Mouse (Mus musculus) neural tube, embryonic 15.5 days (tissue): ENCODE measurements around the gene Tenm2. TPM values are rescaled to one million over a fixed set of nuclear protein-coding genes. Genes with fewer than 3 reads are reported as not detected.

ENCODE experiments used
- ATAC-seq: fragments of 200-750 bp; cut with Nextera tagmentation; 2 replicates; pipeline ENCODE4 v1.8.0; 2017; ENCODE audit warnings: mild to moderate bottlenecking, moderate TSS enrichment, moderate library complexity; ENCODE audit not compliant: low FRiP score
- H3K27ac ChIP-seq: fragments of 300-500 bp; sonication (generic); replicated peaks from 2 replicates; pipeline ENCODE4 v1.5.1; 2015; ENCODE audit warnings: mild to moderate bottlenecking, inconsistent platforms
- H3K27me3 ChIP-seq: fragments of 300-500 bp; sonication (generic); replicated peaks from 2 replicates; pipeline ENCODE4 v1.6.1; 2015; ENCODE audit warnings: inconsistent platforms
- H3K36me3 ChIP-seq: fragments of 300-500 bp; sonication (generic); 2 replicates; pipeline ENCODE4 v1.6.1; 2015; ENCODE audit warnings: inconsistent platforms
- H3K4me1 ChIP-seq: fragments of 300-500 bp; sonication (generic); 2 replicates; pipeline ENCODE4 v1.6.1; 2015; ENCODE audit warnings: inconsistent platforms
- H3K4me2 ChIP-seq: fragments of 300-500 bp; sonication (generic); 2 replicates; pipeline ENCODE4 v1.6.1; 2015; ENCODE audit warnings: inconsistent platforms, mild to moderate bottlenecking, moderate library complexity
- H3K4me3 ChIP-seq: fragments of 300-500 bp; sonication (generic); replicated peaks from 2 replicates; pipeline ENCODE4 v1.5.1; 2015; ENCODE audit warnings: mild to moderate bottlenecking, inconsistent platforms
- H3K9ac ChIP-seq: fragments of 300-500 bp; sonication (generic); replicated peaks from 2 replicates; pipeline ENCODE4 v1.6.1; 2015; ENCODE audit warnings: mild to moderate bottlenecking, inconsistent platforms
- H3K9me3 ChIP-seq: fragments of 300-500 bp; sonication (generic); replicated peaks from 2 replicates; pipeline ENCODE4 v1.6.1; 2016; ENCODE audit warnings: inconsistent platforms
- WGBS: fragments of 180-500 bp; shearing (Covaris S2); methylation state at CpG from one replicate; pipeline ENCODE4 v1.1.7; 2015; ENCODE audit warnings: mixed read lengths; 5-methylcytosine and 5-hydroxymethylcytosine counted together
- polyA plus RNA-seq: library from polyadenylated mRNA; unstranded; fragments of >200 nt; fragmentation: Nextera tagmentation; extraction: Ambion mirVana; gene quantifications from 2 replicates; pipeline ENCODE4 v1.2.1, GENCODE M21; 2015

The Tenm2 gene
- polyA plus RNA-seq, 1 experiment from 2014 or later: 34.7 TPM

DNA sequence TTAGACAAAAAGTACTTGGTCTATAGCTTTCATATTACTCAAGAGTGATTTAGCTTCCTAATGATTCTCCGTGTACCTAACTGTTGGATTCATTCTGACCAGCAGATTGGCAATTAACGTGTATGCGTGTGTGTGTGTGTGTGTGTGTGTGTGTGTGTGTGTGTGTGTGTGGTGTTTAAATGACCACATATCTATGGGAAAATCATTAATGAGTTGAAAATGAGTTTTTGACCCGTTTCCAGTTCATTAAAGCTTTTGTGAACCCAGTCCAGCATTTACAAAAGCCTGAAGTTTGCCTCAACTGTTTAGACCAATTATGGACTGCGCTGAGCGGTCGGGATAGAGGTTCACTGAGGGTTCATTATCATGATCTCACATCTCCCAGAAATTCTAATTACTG is 1181.4 kb downstream of the Tenm2 start:
- H3K9me3 ChIP-seq: no peaks in the 10 kb centered on the region

DNA sequence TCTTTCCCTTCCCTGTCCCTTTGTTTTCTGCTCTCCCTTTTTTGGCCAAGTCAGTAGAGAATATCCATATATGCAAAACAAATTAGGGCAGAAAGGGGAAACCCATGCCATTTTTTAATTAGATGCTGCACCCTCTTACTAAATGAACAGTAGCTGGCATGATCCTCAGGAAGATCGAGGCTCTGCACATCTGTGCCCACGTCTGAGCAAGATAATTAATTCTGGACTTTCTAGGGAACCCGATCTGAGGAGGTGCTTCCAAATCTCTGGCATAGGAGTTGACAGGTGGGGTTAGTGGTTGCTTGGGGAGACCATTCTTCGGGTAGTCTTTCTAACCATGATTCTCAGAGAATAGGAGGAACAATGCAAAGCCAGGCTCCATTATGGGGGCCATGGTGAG is 1182.3 kb downstream of the Tenm2 start:
- 44% methylated on average over 4 of the region's 4 CpGs for WGBS
- no peak overlapping the region for H3K27ac ChIP-seq
- no peak for ATAC-seq
- H3K4me3 ChIP-seq: no peak overlapping the region
- H3K9me3 ChIP-seq: no peaks in the 10 kb centered on the region
- no peak overlapping the region for H3K9ac ChIP-seq
- 0 out of 2 replicates have a peak, but pooled peaks cover 3% of the 10 kb centered on the region for H3K36me3 ChIP-seq
- H3K27me3 ChIP-seq: no peaks in the 10 kb centered on the region
- no peaks in the 10 kb centered on the region for H3K4me1 ChIP-seq
- H3K4me2 ChIP-seq: no peak overlapping the region

More for the DNA sequence above, 1181.4 kb downstream of the Tenm2 start:
- no peak for ATAC-seq
- Histone ChIP-seq H3K4me2 (no peak overlapping the region), H3K4me1 (no peaks in the 10 kb centered on the region), H3K9ac (no peak overlapping the region), H3K4me3 (no peak overlapping the region), H3K27me3 (no peaks in the 10 kb centered on the region), H3K36me3 (0 out of 2 replicates have a peak, but pooled peaks cover 3% of the 10 kb centered on the region), H3K27ac (no peak overlapping the region)
- WGBS: 49% methylated on average over 7 of the region's 7 CpGs

DNA sequence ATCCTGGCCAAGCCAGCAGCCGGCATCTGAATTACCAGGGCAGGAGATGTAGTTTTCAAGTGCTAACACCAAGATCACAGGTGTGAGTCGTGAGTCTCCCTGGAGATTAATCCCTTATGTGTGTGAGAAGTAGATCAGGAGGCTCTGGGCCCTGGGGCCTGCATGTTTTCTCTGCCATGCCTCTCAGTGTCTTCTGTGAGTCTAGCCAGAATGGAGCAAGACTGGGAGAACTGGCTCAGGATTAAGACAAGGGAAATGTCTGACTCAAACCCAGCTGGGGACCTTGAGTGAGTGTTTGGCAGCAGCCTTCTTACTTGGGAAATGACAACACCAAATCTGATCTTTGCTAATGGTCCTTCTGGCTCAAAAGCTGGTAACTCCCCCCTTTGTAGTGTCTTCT is 1183.2 kb downstream of the Tenm2 start:
- WGBS: 85% methylated on average over 2 of the region's 2 CpGs
- no peak for ATAC-seq

GRCm38 (mm10) chr11:36052091-36052490 is 1183.7 kb downstream of the Tenm2 start:
- H3K4me2 ChIP-seq: no peak overlapping the region
- no peak for ATAC-seq
- H3K9ac ChIP-seq: no peak overlapping the region
- H3K36me3 ChIP-seq: peaks cover 7% of the 10 kb centered on the region; the same call in 1 of the 2 replicates
- no peaks in the 10 kb centered on the region for H3K27me3 ChIP-seq
- no peak overlapping the region for H3K4me3 ChIP-seq
- no peak overlapping the region for H3K27ac ChIP-seq
- H3K9me3 ChIP-seq: no peaks in the 10 kb centered on the region
- H3K4me1 ChIP-seq: no peaks in the 10 kb centered on the region
- 92% methylated on average over 1 of the region's 1 CpGs for WGBS

More for the DNA sequence above, 1183.2 kb downstream of the Tenm2 start:
- Histone ChIP-seq H3K36me3 (0 out of 2 replicates have a peak, but pooled peaks cover 3% of the 10 kb centered on the region), H3K9me3 (no peaks in the 10 kb centered on the region), H3K9ac (no peak overlapping the region), H3K4me1 (no peaks in the 10 kb centered on the region), H3K27ac (no peak overlapping the region), H3K4me3 (no peak overlapping the region), H3K27me3 (no peaks in the 10 kb centered on the region), H3K4me2 (no peak overlapping the region)

DNA sequence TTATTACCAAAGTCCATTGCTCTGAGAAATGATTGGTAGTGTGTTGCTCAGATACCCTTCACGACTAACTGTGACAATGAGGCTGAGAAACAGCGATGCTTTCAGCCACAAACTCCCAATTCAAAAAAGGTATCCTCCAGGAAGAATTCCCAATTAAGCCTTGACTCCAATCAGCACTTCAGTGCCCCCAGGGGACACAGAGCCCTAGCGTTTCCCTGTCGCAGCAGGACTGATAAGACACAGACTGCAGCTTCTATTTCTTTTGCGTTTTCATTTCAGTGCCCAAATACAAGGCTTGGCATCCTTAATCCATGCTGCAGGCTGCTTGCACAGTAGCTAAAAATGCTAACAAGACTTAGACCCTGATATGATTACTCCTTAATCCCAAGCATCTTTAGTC is 1186.2 kb downstream of the Tenm2 start:
- peaks cover 7% of the 10 kb centered on the region; the same call in 1 of the 2 replicates for H3K4me1 ChIP-seq
- H3K27me3 ChIP-seq: no peaks in the 10 kb centered on the region
- H3K36me3 ChIP-seq: peaks cover 10% of the 10 kb centered on the region; the same call in 1 of the 2 replicates
- 0 out of 2 replicates have a peak overlapping the region, but pooled peaks have one; percentile 18 for H3K27ac ChIP-seq
- no peak overlapping the region for H3K4me3 ChIP-seq
- H3K9me3 ChIP-seq: no peaks in the 10 kb centered on the region
- ATAC-seq: no peak
- WGBS: 23% methylated on average over 5 of the region's 5 CpGs
- no peak overlapping the region for H3K4me2 ChIP-seq
- H3K9ac ChIP-seq: no peak overlapping the region; the same call in 1 of the 2 replicates

GRCm38 (mm10) chr11:36045681-36046276 is 1190.0 kb downstream of the Tenm2 start:
- peak; percentile 51; the same call in 1 of the 2 replicates for ATAC-seq
- peak overlapping the region; percentile 27; the same call in 1 of the 2 replicates for H3K9ac ChIP-seq
- peak overlapping the region; percentile 54 for H3K4me2 ChIP-seq
- whole genome bisulfite sequencing: 1% methylated on average over 13 of the region's 13 CpGs
- H3K27ac ChIP-seq: 0 out of 2 replicates have a peak overlapping the region, but pooled peaks have one; percentile 25
- H3K27me3 ChIP-seq: no peaks in the 10 kb centered on the region; the same call in 1 of the 2 replicates
- H3K36me3 ChIP-seq: peaks cover 7% of the 10 kb centered on the region; the same call in 1 of the 2 replicates
- peaks cover 7% of the 10 kb centered on the region; the same call in 1 of the 2 replicates for H3K4me1 ChIP-seq
- peak overlapping the region; percentile 38 for H3K4me3 ChIP-seq
- H3K9me3 ChIP-seq: no peaks in the 10 kb centered on the region

- Histone ChIP-seq H3K27ac (no peak overlapping the region), H3K4me3 (no peak overlapping the region), H3K27me3 (no peaks in the 10 kb centered on the region; the same call in 1 of the 2 replicates), H3K9me3 (no peaks in the 10 kb centered on the region), H3K9ac (no peak overlapping the region), H3K4me2 (no peak overlapping the region), H3K36me3 (0 out of 2 replicates have a peak, but pooled peaks cover 5% of the 10 kb centered on the region), H3K4me1 (peaks cover 13% of the 10 kb centered on the region)
- WGBS: 86% methylated on average over 13 of the region's 13 CpGs
- ATAC-seq: no peak
Observed at GRCm38 (mm10) chr11:36041411-36041810, 1194.4 kb downstream of the Tenm2 start.

- H3K36me3 ChIP-seq: 0 out of 2 replicates have a peak, but pooled peaks cover 5% of the 10 kb centered on the region
- H3K9ac ChIP-seq: no peak overlapping the region
- no peaks in the 10 kb centered on the region for H3K9me3 ChIP-seq
- 57% methylated on average over 10 of the region's 10 CpGs for WGBS
- no peak overlapping the region for H3K4me2 ChIP-seq
- peaks cover 12% of the 10 kb centered on the region for H3K4me1 ChIP-seq
- ATAC-seq: no peak
- H3K27me3 ChIP-seq: no peaks in the 10 kb centered on the region; the same call in 1 of the 2 replicates
- H3K27ac ChIP-seq: no peak overlapping the region
- no peak overlapping the region for H3K4me3 ChIP-seq
Observed at GRCm38 (mm10) chr11:36040508-36041233, 1195.1 kb downstream of the Tenm2 start.

- H3K36me3 ChIP-seq: 0 out of 2 replicates have a peak, but pooled peaks cover 5% of the 10 kb centered on the region
- 53% methylated on average over 10 of the region's 10 CpGs for WGBS
- no peaks in the 10 kb centered on the region for H3K9me3 ChIP-seq
- ATAC-seq: no peak
- H3K27me3 ChIP-seq: no peaks in the 10 kb centered on the region; the same call in 1 of the 2 replicates
- H3K9ac ChIP-seq: no peak overlapping the region
- H3K4me3 ChIP-seq: no peak overlapping the region
- H3K4me2 ChIP-seq: no peak overlapping the region
- peaks cover 12% of the 10 kb centered on the region for H3K4me1 ChIP-seq
- no peak overlapping the region for H3K27ac ChIP-seq
Observed at GRCm38 (mm10) chr11:36039825-36040224, 1195.9 kb downstream of the Tenm2 start.

DNA sequence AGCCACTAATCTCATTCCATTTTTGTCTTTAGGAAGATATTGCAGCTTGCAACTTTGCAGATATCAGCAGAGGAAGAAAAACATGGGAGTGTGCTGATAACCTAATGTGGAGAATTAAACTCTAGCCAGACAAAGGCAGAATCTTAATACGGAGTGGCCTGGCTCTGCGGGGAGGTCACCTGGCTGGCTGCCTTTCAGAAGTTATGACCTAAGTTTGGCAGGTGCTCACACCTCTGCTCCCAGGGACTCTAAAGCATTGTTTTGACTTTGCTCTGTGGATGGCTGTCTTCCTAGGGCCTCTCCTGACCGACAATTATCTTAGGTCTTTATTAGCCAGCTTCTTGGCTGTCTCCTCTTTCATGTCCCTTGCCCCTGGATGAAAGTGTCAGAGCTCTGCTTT is 1197.4 kb downstream of the Tenm2 start:
- no peaks in the 10 kb centered on the region for H3K9me3 ChIP-seq
- no peaks in the 10 kb centered on the region for H3K27me3 ChIP-seq
- peaks cover 12% of the 10 kb centered on the region for H3K4me1 ChIP-seq
- H3K27ac ChIP-seq: no peak overlapping the region
- H3K4me3 ChIP-seq: no peak overlapping the region
- 60% methylated on average over 3 of the region's 3 CpGs for WGBS
- ATAC-seq: no peak
- 0 out of 2 replicates have a peak, but pooled peaks cover 5% of the 10 kb centered on the region for H3K36me3 ChIP-seq
- no peak overlapping the region for H3K4me2 ChIP-seq
- H3K9ac ChIP-seq: no peak overlapping the region

- peaks cover 15% of the 10 kb centered on the region for H3K4me1 ChIP-seq
- no peak for ATAC-seq
- 0 out of 2 replicates have a peak, but pooled peaks cover 5% of the 10 kb centered on the region for H3K36me3 ChIP-seq
- H3K27me3 ChIP-seq: no peaks in the 10 kb centered on the region
- no peak overlapping the region for H3K4me2 ChIP-seq
- WGBS: 56% methylated on average over 4 of the region's 4 CpGs
- H3K27ac ChIP-seq: no peak overlapping the region
- no peak overlapping the region for H3K9ac ChIP-seq
- H3K9me3 ChIP-seq: no peaks in the 10 kb centered on the region
- no peak overlapping the region for H3K4me3 ChIP-seq
Observed at GRCm38 (mm10) chr11:36037311-36037710, 1198.5 kb downstream of the Tenm2 start.
